Mouse (Mus musculus): ENCODE measurements around the gene Ano10.

Ano10 gene

GRCm38 (mm10) chr9:122157079-122157441, 137.2 kb downstream of the Ano10 start:
- DNase-seq (ENCODE audit: low read depth, low spot score) = no peak

DNA sequence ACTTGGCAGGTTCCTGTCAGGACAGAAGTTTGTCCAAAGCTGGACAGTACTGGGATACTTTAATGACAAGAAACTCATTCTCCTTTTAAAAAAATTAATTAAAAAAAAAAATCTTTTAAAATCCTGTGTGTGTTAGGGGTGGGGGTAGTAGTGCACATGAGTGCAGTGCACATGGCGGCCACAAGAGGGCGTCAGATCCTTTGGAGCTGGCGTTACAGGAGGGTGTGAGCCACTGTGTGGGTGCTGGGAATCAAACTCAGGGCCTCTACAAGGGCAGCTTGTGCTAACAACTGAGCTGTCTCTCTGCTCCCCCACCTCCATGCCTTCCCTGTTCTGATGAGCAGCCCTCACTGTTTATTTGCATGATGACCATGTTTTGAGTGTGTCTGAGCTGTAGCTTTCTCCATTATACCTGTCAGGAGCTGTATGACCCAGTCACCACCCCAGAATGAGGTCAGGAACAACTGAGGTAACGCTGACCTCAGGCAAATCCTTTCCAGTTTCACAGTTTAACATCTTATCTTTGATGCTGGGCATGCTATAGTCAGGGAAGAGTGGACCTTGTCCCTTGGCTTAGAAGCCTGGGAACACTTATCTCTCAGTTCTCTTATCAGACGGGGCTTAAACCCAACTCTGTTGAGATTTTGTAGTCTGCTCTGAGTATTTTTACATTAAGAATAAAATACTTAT, 137.7 kb downstream of the Ano10 start:
- DNase-seq (ENCODE audit: low read depth, low spot score) = no peak

DNA sequence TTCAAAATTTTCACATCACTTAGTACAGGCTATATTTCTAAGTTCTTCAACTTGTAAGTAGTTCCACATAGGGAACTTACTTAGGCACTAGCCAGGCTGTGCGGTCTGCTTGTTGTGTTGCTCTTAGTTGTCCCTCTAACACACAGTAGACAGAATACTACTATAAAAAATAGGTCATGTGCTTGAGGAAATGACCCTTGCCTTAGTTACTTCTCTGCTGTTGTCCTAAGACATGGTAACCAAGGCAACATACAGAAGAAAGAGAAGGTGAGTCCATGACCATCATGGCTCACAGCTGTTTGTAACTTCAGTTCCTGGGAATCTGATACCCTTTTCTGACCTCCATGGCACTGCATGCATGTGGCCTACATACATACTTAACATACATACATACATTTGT, 139.0 kb downstream of the Ano10 start:
- no peak for DNase-seq (ENCODE audit: low read depth, low spot score)

DNA sequence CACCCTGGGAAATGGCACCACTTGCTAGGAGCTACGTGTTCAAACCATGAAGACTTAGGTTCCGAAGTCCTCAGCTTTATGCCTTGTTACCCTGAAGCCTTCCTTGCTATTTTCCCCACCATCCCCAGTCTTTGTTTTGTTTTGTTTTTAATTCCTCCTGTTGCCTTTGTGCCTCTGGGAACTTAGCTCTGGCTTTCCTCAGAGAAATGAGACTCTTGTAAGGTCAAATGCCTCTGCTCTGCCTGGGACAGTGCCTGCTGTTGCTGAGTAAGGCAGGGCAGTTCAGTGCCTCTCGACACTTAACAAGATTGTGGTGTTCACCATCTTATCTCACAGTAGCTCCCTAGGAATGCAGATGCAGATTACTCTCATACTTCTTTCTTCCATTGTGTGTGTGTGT, 140.8 kb downstream of the Ano10 start:
- no peak for DNase-seq (ENCODE audit: low read depth, low spot score)

- DNase-seq (ENCODE audit: low read depth, low spot score) = no peak
These were observed 141.7 kb downstream of the Ano10 start for GRCm38 (mm10) chr9:122152501-122152900.

GRCm38 (mm10) chr9:122152063-122152462, 142.2 kb downstream of the Ano10 start:
- no peak for DNase-seq (ENCODE audit: low read depth, low spot score)

GRCm38 (mm10) chr9:122149997-122150826, 144.0 kb downstream of the Ano10 start:
- no peak for DNase-seq (ENCODE audit: low read depth, low spot score)

- no peak for DNase-seq (ENCODE audit: low read depth, low spot score)
These were observed 145.9 kb downstream of the Ano10 start for GRCm38 (mm10) chr9:122148356-122148755.

GRCm38 (mm10) chr9:122146124-122146870, 147.9 kb downstream of the Ano10 start:
- no peak for DNase-seq (ENCODE audit: low read depth, low spot score)

- DNase-seq (ENCODE audit: low read depth, low spot score) = no peak
These were observed 148.5 kb downstream of the Ano10 start for GRCm38 (mm10) chr9:122145677-122146076.

DNA sequence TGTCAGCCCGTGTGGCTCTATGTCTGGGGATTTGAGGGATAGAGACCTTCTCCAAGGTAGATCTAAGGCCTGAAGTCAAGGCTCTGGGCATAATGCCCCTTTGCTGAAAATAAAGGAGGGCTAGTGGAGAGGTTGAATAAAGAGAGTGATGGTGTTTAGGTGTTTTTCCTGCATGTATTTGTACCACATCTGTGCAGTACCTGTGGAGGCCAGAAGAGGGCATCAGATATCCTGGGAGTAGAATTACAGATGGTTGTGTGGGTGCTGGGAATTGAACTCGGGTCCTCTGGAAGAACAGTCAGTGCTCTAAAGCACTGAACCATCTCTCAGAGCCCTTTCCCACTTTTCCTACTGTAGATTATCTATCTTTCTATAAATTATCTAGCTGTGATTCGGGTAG, 149.4 kb downstream of the Ano10 start:
- DNase-seq (ENCODE audit: low read depth, low spot score) = peak; percentile 25

DNA sequence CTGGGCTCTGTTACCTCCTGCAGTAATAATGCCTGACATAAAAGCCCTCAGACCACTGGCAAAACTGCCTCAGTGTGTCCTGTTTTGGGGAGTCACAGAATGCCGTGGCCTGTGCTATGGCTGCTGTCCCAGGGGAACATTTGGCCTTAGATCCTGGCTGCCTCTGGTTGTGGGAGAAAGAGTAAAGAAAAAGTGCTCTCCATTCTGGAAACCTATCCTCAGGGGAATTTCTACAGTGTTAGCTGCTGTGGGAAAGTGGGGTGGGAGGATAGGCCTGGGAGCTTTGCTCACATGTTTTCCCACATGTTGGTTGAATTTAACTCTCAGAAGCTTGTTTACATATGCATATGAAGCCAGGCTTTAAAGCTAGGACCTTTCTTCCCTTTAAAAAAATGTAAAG, 151.0 kb downstream of the Ano10 start:
- DNase-seq (ENCODE audit: low read depth, low spot score) = no peak

GRCm38 (mm10) chr9:122139236-122139635, 155.0 kb downstream of the Ano10 start:
- DNase-seq (ENCODE audit: low read depth, low spot score) = no peak

DNA sequence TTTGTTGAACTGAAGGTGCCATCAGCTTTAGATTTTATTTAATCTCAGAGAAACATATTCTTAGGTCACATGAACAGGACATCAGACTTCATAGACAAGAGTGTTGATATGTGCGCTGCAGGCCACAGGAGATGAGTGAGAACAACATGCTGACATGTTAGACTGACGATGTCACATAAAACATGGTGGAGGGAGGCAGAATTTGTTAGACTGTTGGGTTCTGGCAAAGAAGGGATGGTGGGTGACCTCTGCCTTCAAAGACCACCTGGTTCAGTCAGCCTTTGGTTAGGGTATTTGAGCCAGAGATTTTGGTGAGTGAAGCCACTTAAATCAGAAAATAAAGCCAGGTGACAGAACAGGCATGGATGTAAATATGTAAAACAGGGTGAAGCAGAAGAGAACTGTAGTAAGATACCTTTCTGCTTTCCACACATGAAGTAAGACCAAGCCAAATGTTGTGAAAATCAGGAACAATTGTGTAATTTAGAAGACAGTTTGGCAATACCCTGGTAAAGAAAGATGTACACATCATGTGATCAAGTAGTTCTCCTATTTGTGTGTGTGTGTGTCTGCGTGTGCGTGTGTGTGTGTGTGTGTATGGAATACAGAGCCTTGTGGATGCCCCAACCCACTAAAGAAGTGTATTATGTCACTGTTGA, 155.7 kb downstream of the Ano10 start:
- DNase-seq (ENCODE audit: low read depth, low spot score) = no peak

DNA sequence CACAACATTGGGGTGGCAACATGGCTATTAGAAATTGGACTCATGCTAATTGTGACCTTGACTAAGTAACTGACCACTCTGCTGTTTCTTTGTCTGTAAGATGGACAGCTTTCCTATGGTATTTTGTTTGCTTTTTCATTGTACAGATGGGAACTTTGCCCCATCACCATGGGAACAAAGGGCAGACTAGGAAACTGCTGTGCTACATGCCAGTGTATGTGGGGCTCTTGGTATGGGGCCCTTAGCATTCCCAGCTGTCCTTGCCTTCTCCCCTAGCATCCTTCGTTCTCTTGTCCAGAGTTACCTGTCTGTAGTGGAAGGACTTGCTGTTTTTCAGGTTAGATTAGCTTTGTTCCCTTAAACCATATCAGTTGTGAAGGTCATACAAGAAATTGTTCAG, 156.3 kb downstream of the Ano10 start:
- no peak for DNase-seq (ENCODE audit: low read depth, low spot score)

DNA sequence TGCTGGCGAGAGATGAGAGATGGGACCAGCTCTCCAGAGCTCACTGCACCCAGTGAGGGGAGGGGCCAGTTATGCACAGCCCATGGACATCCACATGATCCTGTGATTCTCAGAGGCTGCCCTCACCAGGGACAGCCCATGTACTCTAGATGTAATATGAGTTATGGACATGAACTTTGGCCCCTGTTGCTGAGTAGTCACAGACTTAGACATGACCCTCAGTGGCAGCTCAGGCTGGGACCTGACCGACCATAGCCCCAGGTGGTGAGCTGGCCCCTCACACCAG, 158.4 kb downstream of the Ano10 start:
- DNase-seq (ENCODE audit: low read depth, low spot score) = no peak

DNA sequence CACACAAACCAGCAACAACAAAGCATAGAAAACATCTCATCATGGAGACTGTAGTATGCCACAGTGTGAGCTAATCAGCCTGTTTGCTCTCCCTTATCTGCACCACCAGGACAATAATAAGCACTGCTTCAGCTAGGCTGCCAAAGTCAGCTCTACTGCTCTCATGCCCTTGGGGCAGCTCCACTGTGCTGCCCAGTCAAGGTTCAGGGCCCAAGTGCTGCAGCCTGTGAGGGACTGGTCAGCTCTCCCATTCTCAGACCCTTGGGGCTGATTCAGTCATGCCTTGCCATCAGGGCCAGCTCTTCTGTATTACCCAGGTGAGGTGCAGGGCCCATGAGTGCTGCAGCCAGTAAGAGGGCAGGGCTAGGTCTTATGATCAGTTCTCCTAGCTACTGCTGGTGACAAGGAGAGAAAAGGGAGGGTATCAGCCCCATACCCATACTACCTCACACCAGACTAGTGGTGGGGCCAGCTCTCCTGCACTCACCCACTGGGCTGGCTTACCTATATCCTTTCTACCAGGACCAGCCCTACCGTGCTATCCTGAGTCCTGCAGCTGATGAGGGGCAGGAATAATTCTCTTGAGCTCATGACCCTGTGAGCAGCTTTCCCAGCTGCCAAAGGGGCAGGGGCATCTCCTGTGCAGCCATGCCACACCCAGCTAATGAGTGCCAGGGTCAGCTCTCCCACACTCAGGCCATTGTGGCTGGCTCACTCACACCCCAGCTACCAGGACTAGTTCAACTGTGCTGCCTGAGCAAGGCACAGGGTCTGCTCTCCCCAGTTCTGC, 158.9 kb downstream of the Ano10 start:
- DNase-seq (ENCODE audit: low read depth, low spot score) = no peak

- DNase-seq (ENCODE audit: low read depth, low spot score) = no peak
These were observed 162.1 kb downstream of the Ano10 start for GRCm38 (mm10) chr9:122132145-122132544.

GRCm38 (mm10) chr9:122130666-122131065, 163.6 kb downstream of the Ano10 start:
- DNase-seq (ENCODE audit: low read depth, low spot score) = no peak

DNA sequence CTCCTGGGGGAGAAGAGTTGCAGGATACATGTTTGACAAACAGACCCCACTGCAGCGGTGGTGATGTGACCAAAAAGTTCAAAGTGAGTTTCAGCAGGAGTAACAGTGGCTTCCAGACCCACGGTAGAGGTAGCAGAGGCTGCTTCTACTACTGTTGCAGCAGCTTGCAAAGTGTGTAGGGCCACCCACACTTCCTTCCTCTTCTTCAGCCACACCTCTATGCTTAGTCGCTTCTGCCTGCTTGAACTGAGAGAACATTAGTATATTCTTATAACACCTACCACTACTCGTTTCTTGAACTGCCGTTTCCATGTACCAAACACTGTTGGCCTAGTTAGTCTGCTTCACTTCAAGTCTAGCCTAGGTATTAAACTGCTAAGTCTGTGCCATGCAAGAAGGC, 165.5 kb downstream of the Ano10 start:
- DNase-seq (ENCODE audit: low read depth, low spot score) = no peak

- no peak for DNase-seq (ENCODE audit: low read depth, low spot score)
These were observed 166.9 kb downstream of the Ano10 start for GRCm38 (mm10) chr9:122127271-122127785.
